Mouse (Mus musculus): Measurements from ENCODE around the gene Ltbp1.

Gene Ltbp1

GRCm38 (mm10) chr17:75005281-75005684, at the start of gene Ltbp1:
Gene Ltbp1 (plus strand): TSS chr17:75005568.
- in situ Hi-C loops (cut with MseI, MboI): loop anchor here in 1 of 2 experiments (10.0 kb wide), 2 partner anchors 190 to 270 kb away; no protein-coding TSS in a partner anchor

- in situ Hi-C loops (cut with MseI, MboI): no loop called here
Measured at GRCm38 (mm10) chr17:74959481-74960245, 45.7 kb upstream of the Ltbp1 start.

- in situ Hi-C loops (cut with MseI, MboI): no loop called here
Measured at GRCm38 (mm10) chr17:74963222-74963621, 42.1 kb upstream of the Ltbp1 start.

- in situ Hi-C loops (cut with MseI, MboI): no loop called here
Measured at GRCm38 (mm10) chr17:74963861-74964260, 41.5 kb upstream of the Ltbp1 start.

GRCm38 (mm10) chr17:74967298-74967848, 38.0 kb upstream of the Ltbp1 start:
- in situ Hi-C loops (cut with MseI, MboI): no loop called here

- in situ Hi-C loops (cut with MseI, MboI): no loop called here
Measured at GRCm38 (mm10) chr17:74968152-74968712, 37.1 kb upstream of the Ltbp1 start.

GRCm38 (mm10) chr17:74968738-74969271, 36.6 kb upstream of the Ltbp1 start:
- in situ Hi-C loops (cut with MseI, MboI): no loop called here

- in situ Hi-C loops (cut with MseI, MboI): no loop called here
Measured at GRCm38 (mm10) chr17:74975192-74975591, 30.2 kb upstream of the Ltbp1 start.

- in situ Hi-C loops (cut with MseI, MboI): no loop called here
Measured at GRCm38 (mm10) chr17:74976167-74976985, 29.0 kb upstream of the Ltbp1 start.

- in situ Hi-C loops (cut with MseI, MboI): no loop called here
Measured at GRCm38 (mm10) chr17:74979767-74980166, 25.6 kb upstream of the Ltbp1 start.

GRCm38 (mm10) chr17:74981703-74982102, 23.7 kb upstream of the Ltbp1 start:
- in situ Hi-C loops (cut with MseI, MboI): no loop called here

GRCm38 (mm10) chr17:74982880-74983279, 22.5 kb upstream of the Ltbp1 start:
- in situ Hi-C loops (cut with MseI, MboI): no loop called here

GRCm38 (mm10) chr17:74984071-74984470, 21.3 kb upstream of the Ltbp1 start:
- in situ Hi-C loops (cut with MseI, MboI): no loop called here

- in situ Hi-C loops (cut with MseI, MboI): no loop called here
Measured at GRCm38 (mm10) chr17:74984681-74985080, 20.7 kb upstream of the Ltbp1 start.

GRCm38 (mm10) chr17:74987067-74987466, 18.3 kb upstream of the Ltbp1 start:
- in situ Hi-C loops (cut with MseI, MboI): no loop called here

GRCm38 (mm10) chr17:74989691-74990090, 15.7 kb upstream of the Ltbp1 start:
- in situ Hi-C loops (cut with MseI, MboI): no loop called here

GRCm38 (mm10) chr17:74990561-74990960, 14.8 kb upstream of the Ltbp1 start:
- in situ Hi-C loops (cut with MseI, MboI): no loop called here

GRCm38 (mm10) chr17:74993726-74994581, 11.4 kb upstream of the Ltbp1 start:
- in situ Hi-C loops (cut with MseI, MboI): no loop called here

GRCm38 (mm10) chr17:74994582-74994893, 10.8 kb upstream of the Ltbp1 start:
- in situ Hi-C loops (cut with MseI, MboI): no loop called here

GRCm38 (mm10) chr17:74995266-74995665, 10.1 kb upstream of the Ltbp1 start:
- in situ Hi-C loops (cut with MseI, MboI): no loop called here

- in situ Hi-C loops (cut with MseI, MboI): loop anchor here (5.0 to 10.0 kb wide), 3 partner anchors 185 to 265 kb away; no protein-coding TSS in a partner anchor
Measured at GRCm38 (mm10) chr17:75000066-75000465, 5.3 kb upstream of the Ltbp1 start.

Measured in mouse trophoblast stem cell (cell line).